Mouse (Mus musculus) cortical plate, adult 2 months (tissue): Measurements from ENCODE around the gene Ss18l2.

Experiments used
- CTCF ChIP-seq: fragments of 200-500 bp; IDR thresholded peaks from 2 replicates; pipeline ENCODE4 v1.5.1; 2011; ENCODE audit warnings: mild to moderate bottlenecking, control low read depth, low read length; ENCODE audit not compliant: insufficient read depth; ENCODE audit errors: extremely low read depth
- POLR2A ChIP-seq: fragments of 200-500 bp; IDR thresholded peaks from 2 replicates; pipeline ENCODE4 v1.6.1; 2011; ENCODE audit warnings: mild to moderate bottlenecking, low read length, control low read depth; ENCODE audit not compliant: insufficient read depth; ENCODE audit errors: extremely low read depth

DNA sequence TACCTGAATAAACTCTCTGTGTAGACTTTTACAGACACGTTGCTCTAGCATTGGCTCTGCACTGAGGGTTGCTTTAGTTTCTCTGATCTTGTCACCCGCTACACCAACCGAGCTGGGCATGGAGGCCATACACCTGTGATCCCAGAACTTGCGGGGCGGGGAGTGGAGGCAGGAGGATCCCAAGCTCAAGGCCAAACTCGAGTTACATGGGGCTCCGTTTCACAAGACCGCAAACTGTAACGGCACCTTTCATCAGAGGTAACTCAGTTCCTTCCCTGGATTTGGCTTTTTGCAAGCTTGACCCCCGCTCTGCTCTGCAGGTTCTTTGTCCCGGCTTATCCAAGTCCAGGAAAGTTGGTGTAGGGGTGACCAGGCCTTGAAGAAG, 5.9 kb upstream of the Ss18l2 start:
- TF ChIP-seq POLR2A, result no peak
- TF ChIP-seq CTCF, result no peak
